Mouse (Mus musculus): ENCODE results near the gene Acot3. TPM values are rescaled to one million over a fixed set of nuclear protein-coding genes. Genes with fewer than 3 reads are reported as not detected.

Gene Acot3
- polyA plus RNA-seq, 1 experiment from 2014 or later: 3.6 TPM

DNA sequence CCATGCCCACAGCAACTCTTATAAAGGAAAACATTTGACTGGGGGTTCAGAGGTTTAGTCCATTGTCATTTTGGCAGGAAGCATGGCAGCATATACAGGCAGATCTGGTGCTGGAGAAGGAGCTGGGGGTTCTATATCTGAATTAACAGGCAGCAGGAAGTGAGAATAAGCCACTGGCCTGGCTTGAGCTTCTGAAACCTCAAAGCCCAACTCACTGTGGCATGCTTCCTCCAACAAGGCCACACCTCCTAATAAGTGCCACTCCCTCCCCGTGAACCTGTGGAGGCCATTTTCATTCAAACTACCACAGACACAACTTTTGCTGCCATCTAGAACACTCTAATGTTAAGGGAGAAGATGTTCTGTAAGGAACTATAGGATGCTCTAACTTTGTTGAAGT lies 55.7 kb downstream of the Acot3 start:
- no peak overlapping the region for H3K4me3 ChIP-seq
- H3K4me1 ChIP-seq: no peaks in the 10 kb centered on the region
- no peak for ATAC-seq
- H3K4me2 ChIP-seq: no peak overlapping the region
- no peaks in the 10 kb centered on the region for H3K9me3 ChIP-seq (replicated peaks)
- no peaks in the 10 kb centered on the region for H3K36me3 ChIP-seq
- WGBS (ENCODE audit: insufficient replicate concordance): 48% methylated on average over 1 of the region's 1 CpGs
- no peak overlapping the region for H3K27ac ChIP-seq
- H3K9ac ChIP-seq: no peak overlapping the region
- no peaks in the 10 kb centered on the region for H3K27me3 ChIP-seq (replicated peaks)

DNA sequence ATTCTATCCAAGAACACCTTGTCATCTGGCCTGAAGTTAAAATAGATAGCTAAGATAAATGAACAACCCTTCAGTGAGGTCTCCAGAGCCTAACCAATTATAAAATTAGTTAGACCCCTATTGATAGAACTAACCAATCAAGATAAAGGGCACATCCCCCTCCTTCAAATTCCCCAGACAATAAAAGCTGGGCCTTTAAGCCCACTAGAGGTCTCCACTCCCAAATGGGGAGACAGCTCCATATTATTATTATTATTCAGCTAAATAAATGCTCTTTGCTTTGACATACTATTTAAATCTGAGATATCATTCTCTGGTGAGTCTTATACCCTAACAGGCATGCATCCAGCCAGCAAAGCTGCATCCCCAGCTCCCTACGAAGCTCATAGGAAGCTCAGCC lies 58.0 kb downstream of the Acot3 start:
- H3K36me3 ChIP-seq: no peaks in the 10 kb centered on the region
- H3K4me3 ChIP-seq: no peak overlapping the region
- peaks cover 12% of the 10 kb centered on the region for H3K4me1 ChIP-seq
- no peak for ATAC-seq
- no peak overlapping the region for H3K27ac ChIP-seq
- H3K4me2 ChIP-seq: no peak overlapping the region
- H3K27me3 ChIP-seq (replicated peaks): no peaks in the 10 kb centered on the region
- 79% methylated on average over 1 of the region's 1 CpGs for WGBS (ENCODE audit: insufficient replicate concordance)
- no peak overlapping the region for H3K9ac ChIP-seq
- no peaks in the 10 kb centered on the region for H3K9me3 ChIP-seq (replicated peaks)

Other genes starting within 250 kb of the Acot3 start
- gene Numb, start 130.2 kb upstream of the Acot3 start, polyA plus RNA-seq (2016; fragmentation: Nextera tagmentation; extraction: Ambion mirVana): 17.7 and 18.4 TPM in 2 replicates
- 22.3 and 22.8 TPM in 2 replicates for gene Riox1, start 101.5 kb upstream of the Acot3 start, polyA plus RNA-seq (2016; fragmentation: Nextera tagmentation; extraction: Ambion mirVana)
- gene Heatr4, start 67.3 kb upstream of the Acot3 start, polyA plus RNA-seq (2016; fragmentation: Nextera tagmentation; extraction: Ambion mirVana): not detected in 2 replicates
- 15.1 and 15.2 TPM in 2 replicates for gene Acot2, start 64.3 kb upstream of the Acot3 start, polyA plus RNA-seq (2016; fragmentation: Nextera tagmentation; extraction: Ambion mirVana)
- 26.6 and 31.3 TPM in 2 replicates for gene Acot1, start 42.7 kb upstream of the Acot3 start, polyA plus RNA-seq (2016; fragmentation: Nextera tagmentation; extraction: Ambion mirVana)
- 6.4 and 6.6 TPM in 2 replicates for gene Acot4, start 13.8 kb upstream of the Acot3 start, polyA plus RNA-seq (2016; fragmentation: Nextera tagmentation; extraction: Ambion mirVana)
- not detected in 2 replicates for gene Gm49366, start 13.2 kb upstream of the Acot3 start, polyA plus RNA-seq (2016; fragmentation: Nextera tagmentation; extraction: Ambion mirVana)
- not detected in 2 replicates for gene Acot5, start 17.2 kb downstream of the Acot3 start, polyA plus RNA-seq (2016; fragmentation: Nextera tagmentation; extraction: Ambion mirVana)
- 0.48 and 0.54 TPM in 2 replicates for gene Acot6, start 48.5 kb downstream of the Acot3 start, polyA plus RNA-seq (2016; fragmentation: Nextera tagmentation; extraction: Ambion mirVana)
- gene Dnal1, start 62.2 kb downstream of the Acot3 start, polyA plus RNA-seq (2016; fragmentation: Nextera tagmentation; extraction: Ambion mirVana): 0.73 and 1.1 TPM in 2 replicates
- gene Pnma1, start 96.3 kb downstream of the Acot3 start, polyA plus RNA-seq (2016; fragmentation: Nextera tagmentation; extraction: Ambion mirVana): 0.08 and 0.20 TPM in 2 replicates
- 6.9 and 8.0 TPM in 2 replicates for gene Elmsan1, start 166.7 kb downstream of the Acot3 start, polyA plus RNA-seq (2016; fragmentation: Nextera tagmentation; extraction: Ambion mirVana)
- gene Ptgr2, start 233.1 kb downstream of the Acot3 start, polyA plus RNA-seq (2016; fragmentation: Nextera tagmentation; extraction: Ambion mirVana): 34.9 and 35.0 TPM in 2 replicates

Data from liver, embryonic 12.5 days (tissue).